Mouse (Mus musculus) ovary, postnatal 10 days (tissue): ENCODE measurements around the gene Eif5a2.
"Not testable (repeated sequence)": the region's sequence is repeated elsewhere in the genome, so short reads cannot be mapped to it uniquely, and the experiment has no call there.

Experiments
- DNase-seq: peaks from one replicate; pipeline ENCODE4 v3.0.0; 2022; ENCODE audit warnings: low spot score

Eif5a2 gene

DNA sequence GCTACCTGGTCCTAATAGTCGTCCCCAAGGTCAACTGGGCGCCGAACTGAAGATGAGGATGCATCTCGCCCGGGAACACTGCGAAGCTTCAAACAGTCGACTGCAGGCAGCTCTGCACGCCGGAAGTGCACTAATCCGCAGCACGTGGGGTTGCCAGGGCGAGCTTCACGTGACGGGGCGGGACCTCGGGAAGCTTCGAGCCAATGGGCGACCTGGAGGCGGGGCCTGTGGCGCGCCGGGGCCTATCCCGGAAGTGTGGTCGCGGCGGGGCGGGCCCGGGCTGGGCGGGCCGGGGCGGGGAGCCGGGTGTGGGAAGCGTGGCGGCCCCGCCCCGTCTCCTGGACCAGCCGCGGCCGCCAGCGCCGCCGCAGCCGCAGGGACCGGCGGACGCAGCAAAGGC, at the start of gene Eif5a2:
Gene Eif5a2 (plus strand): TSS at position 283 of the 400 bp plus-strand sequence.
- peak; percentile 69 for DNase-seq

DNA sequence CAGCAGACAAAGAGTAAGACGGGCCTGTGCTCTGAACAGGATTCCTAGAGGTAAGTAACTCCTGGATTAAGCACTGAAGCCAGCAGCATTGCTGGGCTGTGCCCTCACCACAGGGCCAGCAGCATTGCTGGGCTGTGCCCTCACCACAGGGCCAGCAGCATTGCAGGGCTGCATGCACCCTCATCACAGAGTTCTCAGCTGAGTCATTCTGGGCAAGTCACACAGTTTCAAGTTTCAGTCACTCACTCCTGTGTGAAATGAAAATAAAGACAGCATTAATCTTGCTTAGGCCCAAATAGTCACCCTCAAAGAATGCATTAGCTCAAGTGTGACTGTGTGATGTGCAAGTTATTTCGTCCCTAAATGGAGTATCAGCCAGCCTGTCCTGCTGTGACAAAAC, 46.4 kb upstream of the Eif5a2 start:
- no peak for DNase-seq

DNA sequence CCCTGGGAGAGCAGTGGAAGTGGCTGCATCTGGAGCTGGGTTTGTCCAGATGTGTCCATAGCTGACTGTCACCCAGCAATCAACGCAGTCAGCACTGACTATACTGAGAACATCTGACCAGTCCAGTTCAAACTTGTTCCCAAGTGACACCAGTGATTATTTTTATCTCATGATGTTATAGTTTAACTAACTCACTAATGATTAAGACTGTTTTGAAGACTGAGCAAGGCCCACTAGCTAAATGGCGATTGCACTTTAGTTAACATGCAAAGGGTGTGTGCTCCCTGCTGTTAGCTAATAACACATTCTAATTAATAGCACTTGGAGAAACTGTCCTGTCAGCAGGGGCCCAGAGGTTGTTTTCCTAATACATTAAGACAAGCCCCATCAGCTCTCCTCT, 44.1 kb upstream of the Eif5a2 start:
- DNase-seq: no peak

DNA sequence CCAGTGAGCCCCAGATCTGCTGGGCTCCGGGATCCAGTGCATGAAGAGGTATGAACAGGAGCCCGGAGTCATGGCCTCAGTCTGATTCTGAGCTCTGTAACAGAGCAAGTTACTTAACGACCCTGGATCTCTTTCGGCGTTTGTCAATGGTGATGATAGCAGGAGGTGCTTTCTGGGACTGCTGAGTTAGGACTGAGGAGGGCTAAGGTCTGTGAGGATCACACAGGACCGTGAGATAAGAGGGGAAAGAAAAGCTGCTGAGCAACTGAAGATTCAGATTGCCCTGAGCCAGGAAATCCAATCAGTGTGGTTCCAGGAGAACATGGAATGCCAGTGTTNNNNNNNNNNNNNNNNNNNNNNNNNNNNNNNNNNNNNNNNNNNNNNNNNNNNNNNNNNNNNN, 40.7 kb upstream of the Eif5a2 start:
- DNase-seq: no peak

DNA sequence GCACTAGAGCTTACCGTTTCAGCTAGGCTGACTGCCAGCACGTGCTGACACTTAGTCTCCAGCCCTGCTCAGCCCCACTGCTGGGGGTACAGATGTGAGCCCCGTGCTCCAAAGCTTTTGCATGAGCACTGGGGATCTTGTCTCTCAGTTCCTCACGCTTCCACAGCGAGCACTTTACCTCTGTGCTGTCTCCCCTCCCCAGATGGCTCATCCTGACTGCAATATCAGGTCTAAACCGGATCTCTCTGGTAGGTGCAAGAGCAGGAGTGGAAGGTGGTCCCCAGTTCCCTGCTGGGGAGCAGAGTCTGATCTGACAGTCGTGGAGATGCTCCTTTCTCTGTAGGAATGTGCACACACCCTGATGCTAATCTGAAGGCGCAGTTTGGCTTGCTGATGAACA, 37.8 kb upstream of the Eif5a2 start:
- DNase-seq: no peak

DNA sequence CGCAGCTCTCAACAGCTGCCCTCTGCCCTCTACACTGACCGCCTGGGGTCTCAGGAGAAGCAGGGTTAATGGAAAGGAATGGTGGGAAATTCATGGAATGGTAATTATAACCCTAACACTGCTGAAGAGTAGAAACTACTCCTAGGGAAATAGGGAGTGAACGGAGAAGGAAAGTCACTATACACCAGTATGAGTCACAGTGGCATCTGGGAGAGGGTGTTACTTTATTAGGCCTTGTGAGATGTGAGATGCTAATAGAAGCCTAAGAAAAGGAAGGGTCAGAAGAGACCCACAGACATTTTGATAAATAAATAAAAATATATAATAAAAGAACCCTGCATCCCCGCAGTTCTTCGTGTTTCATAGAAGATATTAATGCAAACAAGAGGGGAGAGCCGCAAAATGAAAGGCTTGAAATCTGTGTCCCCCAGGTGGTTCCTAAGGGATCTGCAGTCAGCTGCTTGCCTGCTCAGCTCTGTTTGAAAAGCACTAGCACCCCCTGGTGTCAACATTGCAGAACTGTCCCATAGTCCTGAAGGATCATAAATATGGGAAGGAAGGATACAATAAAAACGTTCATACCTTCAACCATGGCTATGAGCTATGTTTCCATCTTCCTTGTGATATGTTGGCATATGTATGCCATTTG, 35.1 kb upstream of the Eif5a2 start:
- no peak for DNase-seq

DNA sequence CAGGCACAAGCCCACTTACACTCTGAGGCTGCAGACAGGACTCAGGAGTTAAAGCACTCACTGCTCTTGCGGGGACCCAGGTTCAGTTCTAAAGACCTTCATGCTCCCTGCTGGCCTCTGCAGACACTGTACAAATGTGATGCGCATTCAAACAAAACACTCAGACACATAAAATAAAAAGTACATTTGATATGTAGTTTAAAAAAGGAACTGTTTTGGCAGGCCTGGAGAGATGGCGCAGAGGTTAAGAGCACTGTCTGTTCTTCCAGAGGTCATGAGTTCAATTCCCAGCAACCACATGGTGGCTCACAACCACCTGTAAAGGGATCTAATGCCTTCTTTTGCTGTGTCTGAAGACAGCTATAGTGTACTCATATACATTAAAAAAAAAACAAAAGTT, 32.9 kb upstream of the Eif5a2 start:
- DNase-seq: no peak

DNA sequence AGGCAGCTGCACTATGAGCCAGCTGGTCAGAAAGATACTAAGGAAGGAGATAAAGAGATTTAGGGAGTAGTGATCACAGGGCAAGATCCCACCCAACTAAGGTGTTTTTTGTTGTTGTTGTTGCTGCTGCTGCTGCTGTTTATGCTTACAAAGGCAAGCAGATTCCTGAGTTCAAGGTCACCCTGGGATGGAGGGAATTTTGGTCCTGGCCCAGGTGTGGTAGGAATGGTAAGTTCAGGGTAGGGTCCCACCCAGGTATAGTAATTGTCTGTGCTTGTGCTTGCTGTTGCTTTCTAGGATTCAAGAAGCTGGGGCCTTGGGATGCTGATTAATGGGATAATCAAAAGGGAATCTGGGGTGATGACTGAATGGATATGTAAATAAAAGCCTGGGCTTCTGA, 32.1 kb upstream of the Eif5a2 start:
- DNase-seq: no peak

DNA sequence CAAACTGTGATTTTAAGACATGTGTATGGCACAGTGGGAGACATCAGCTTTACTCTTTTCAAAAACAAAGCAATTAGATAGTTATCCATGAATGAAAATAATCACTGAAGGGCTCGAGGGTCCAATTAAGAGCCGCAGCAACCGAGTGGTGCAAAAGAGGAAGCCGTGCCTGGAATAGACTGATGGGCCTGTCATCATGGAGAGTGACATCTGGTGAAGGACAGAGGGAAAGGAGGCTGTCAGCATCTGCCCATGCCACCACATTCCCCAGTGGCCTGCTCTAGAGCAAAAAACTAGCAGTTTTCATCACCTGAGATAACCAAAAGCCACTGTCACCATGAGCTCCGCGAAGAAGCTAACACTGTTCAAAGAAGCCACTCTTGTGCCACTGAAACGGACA, 25.6 kb upstream of the Eif5a2 start:
- DNase-seq: no peak

DNA sequence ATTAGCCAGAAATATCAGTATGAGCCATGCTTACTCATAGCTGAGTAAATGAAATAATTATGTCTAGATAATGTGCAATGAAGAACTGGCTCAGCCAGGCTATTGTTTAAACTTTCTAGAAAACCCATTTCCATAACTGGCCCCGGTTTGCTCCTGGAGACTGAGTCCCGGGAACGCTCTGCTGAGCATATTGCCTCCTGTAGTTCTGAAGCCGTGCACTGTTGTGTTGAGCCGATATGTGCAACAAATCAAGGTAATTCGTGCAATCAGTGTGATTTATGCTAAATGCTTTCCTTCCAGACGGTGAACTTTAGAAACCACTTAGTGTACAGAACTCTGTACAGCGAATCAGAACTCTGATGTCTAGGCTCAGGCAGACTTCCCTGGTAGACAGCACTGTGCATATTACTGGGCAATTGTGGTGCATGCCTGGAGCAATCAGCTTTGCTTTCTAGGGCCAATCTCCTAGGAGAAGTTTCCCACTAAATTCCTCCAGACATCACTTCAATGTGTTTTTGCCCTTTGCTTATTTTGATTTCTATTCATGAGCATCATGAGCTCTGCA, 19.8 kb upstream of the Eif5a2 start:
- DNase-seq: no peak

DNA sequence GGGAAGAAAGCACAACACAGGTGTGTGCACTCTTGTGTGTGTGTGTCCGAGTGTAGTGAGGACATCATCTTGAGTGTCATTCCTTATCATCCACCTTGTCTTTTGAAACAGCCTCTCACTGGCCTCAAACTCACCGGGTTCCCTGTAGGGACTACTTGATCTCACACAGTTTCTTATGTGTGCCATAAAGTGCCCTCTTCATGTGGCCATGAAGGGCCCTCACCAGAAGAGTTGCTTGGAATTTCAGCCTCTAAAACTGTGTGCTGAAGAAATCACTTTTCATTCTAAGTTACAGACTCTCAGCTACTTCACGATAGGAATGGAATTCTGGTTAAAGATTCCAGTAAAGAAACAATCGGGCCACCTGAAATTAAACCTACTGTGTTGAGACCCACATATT, 14.1 kb upstream of the Eif5a2 start:
- no peak for DNase-seq

DNA sequence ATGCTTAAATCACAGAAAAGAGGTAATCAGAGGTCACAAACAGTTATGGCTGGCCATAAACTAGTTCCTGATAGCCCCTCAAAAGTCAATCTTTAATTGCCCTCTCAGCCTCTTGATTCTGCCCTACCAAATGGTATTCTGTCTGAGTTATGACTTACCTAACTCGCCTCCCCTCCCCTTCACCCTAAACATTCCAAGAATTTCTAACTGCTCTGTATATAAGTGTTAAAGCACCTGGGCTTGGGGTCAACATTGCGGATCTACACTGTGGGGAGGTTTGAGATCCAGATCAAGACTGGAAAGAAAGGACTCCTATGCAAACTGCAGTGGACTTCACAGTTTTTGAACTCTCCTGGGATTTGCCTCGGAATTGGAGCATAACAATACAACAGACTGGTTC, 12.9 kb upstream of the Eif5a2 start:
- DNase-seq: no peak

DNA sequence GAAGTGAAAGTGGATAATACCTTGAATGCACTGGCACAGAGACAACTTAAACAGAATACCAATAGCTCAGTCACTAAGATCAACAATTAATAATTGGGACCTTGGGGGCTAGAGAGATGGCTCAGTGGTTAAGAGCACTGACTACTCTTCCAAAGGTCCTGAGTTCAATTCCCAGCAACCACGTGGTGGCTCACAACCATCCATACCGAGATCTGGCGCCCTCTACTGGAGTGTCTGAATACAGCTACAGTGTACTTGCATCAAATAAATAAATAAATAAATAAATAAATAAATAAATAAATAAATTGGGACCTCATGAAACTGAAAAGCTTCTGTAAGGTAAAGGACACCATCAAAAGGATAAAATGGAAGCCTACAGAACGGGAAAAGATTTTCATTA, 8.2 kb upstream of the Eif5a2 start:
- DNase-seq: not testable (repeated sequence)

DNA sequence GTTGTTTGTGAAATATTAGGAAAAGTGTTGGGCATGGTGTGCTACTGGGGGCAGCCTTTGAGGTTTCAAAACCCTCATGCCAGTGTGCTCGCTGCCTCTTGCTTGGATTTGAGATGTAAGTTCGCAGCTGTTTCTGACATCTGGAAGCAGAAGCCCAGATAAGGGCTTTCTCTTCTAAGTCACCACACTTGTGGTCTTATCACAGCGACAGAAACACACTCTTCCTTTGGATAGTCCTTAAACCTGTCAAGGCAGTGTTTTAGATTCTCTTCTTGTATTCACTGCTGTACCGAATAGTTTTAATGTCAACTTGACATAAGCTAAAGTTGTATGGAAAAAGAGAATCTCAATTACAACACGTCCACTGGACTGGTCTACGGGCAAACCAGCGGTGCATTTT, 5.7 kb upstream of the Eif5a2 start:
- no peak for DNase-seq

DNA sequence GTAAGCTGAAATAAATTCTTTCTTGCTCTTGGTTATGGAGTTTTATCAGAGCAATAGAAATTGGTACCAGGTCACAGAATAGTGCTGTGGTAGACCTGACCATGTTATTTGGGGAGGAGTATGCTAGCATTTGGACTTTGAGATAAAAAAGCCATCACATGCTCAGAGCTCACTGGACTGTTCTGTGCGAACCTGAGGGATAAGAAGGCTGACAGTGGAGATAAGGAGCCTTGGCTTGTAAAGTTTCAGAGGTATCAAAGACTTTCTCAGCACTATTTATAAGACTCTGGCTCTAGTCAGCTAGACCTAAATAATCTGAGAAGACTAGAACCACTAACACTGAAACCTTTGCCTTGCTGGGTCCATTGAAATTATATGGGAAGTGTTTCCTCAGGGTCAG, 5.1 kb upstream of the Eif5a2 start:
- DNase-seq: no peak

DNA sequence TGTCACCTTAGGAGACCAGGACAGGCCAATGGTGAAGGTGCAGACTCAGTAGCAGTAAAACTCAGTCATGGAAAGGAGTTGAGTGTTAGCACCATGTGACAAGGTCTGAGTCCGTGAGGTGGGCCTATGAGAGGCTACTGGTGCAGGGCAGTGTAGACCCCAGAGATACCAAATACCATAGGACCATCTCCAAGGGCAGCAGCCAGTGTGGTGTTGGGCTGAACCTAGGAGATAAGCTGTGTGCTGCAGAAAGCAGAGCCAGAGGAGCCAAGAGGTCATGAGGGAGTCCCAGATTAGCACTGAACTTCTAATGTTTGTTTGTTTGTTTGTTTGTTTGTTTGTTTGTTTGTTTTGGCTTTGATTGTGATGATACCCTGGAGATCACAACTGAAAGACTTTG, 4.6 kb upstream of the Eif5a2 start:
- no peak for DNase-seq

DNA sequence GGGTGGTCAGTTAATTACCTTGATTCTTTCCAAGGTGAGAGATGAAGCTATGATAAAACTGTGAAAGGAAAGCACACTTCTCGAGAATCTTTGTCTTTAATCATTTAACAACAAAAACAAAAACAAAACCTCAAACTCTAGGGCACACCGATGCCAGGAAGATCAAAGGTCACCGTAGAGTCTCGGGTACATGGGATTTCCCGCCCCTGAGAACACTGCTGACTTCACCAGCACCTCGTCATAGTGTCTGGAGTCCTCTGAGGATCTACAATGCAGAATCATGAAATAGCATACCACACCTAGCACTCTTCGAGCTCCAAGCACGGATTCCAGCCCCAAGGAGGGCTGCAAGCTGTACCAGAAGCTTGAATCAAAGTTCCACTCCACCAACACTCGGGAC, 565 bp upstream of the Eif5a2 start:
- DNase-seq: no peak

DNA sequence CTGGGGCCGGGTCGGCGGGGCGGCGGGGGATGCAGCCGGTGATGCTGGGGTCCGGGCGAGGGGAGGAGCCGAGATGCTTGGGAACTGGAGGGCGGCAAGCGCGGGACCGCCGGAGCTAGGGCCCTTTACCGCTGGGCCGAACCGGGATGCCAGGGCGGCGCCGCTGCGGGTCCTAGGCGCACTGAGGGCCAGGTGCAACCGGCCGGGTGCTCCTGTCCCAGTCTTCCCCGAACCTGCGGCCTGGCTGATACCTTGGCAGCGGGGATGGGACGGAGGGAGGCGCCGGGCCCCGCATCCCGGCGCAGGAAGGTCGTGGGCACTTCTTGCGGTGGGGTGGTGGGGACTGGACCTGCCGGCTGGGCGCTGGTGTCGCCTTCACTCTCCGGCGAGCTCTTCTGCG, 346 bp downstream of the Eif5a2 start:
- DNase-seq: peak; percentile 6

DNA sequence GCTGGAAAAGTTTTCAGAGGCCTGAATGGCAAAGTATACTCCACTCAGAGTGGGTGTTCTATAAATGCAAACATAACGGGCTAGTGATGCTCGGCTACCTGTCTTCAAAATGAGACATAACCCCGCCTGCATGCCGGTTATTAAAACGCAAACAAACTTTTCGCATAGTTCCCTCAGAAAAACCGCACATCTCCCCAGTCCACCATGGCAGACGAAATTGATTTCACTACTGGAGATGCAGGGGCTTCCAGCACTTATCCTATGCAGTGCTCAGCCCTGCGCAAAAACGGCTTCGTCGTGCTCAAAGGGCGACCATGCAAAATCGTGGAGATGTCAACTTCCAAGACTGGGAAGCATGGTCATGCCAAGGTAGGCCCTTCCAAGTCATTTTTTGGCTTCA, 772 bp downstream of the Eif5a2 start:
- no peak for DNase-seq

DNA sequence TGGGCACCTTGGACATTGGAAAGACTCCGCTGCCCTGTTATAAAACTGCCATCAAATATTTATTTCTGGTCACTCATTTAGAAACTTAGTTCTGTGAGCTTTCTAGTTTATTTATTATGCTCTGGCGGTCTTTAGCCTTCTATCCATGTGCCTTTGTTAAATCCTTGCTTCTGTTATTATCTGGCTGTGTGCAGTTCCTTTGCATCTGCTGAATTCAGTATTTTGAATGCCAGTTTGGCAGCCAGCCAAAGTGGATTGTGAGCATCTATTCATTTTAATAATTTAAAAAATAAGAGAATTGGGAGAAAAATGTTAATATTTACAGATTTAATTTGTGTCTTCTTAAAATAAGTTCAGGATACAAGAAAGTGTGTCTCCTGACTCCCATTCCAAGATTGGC, 3.1 kb downstream of the Eif5a2 start:
- no peak for DNase-seq

DNA sequence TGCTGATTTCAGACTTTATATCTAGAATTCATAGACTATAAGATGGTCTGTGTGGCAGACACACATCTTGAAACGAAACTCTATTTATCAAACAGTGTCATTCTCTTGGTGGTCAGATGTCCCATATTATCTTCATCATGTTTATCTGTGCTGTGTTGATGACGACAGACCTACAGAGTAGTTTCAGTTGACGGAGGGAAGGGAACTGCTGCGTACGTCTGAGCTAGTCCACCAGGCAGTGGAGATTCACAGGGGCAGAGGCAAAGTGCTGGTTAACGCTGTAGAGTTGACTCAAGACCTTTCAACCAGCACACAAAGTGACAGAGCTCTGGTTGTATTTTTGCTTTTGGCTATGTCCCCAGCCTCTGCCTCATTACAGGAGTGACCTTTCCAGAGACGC, 13.8 kb downstream of the Eif5a2 start:
- no peak for DNase-seq

DNA sequence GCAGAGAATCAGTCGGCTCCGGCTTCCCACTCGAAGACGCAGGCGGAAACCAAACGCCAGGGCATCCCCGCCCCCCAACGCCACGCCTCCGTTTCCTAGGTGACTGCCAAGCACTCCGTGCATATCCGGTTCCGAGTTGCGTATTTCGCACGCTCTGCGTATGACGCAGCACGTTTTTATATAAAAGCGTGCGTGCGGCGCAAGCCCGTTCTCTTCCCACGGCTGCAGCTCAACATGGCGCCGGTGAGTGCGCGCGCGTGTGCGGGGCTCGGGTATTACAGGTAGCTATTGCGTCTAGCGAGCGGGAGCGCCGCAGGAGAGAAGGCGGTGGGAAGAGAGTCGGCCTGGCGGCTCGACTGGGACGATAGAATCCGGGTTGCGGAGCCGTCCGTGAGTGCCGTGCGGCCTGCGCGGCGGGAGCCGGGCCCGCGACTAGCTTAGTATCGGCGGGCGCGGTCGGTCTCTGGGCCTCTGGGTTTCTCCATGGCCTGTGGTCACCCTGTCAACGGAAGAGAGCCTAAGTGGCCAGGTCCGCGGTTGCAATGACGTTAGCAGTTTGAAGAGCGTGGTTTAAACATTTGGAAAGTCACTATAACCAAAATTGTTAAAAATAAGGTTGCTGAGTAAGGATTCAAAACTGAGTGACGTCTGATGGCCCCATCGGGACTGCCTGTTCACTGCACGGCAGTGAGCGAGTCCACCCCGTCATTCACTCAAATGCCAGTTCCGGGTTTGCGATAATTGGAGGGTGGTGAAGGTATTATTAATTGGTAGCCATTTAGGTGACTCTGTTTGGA, 24.4 kb downstream of the Eif5a2 start, which contains the start of gene Rpl22l1:
Gene Rpl22l1 (plus strand): TSS at position 136 of the 797 bp plus-strand sequence.
- peak; percentile 94 for DNase-seq

DNA sequence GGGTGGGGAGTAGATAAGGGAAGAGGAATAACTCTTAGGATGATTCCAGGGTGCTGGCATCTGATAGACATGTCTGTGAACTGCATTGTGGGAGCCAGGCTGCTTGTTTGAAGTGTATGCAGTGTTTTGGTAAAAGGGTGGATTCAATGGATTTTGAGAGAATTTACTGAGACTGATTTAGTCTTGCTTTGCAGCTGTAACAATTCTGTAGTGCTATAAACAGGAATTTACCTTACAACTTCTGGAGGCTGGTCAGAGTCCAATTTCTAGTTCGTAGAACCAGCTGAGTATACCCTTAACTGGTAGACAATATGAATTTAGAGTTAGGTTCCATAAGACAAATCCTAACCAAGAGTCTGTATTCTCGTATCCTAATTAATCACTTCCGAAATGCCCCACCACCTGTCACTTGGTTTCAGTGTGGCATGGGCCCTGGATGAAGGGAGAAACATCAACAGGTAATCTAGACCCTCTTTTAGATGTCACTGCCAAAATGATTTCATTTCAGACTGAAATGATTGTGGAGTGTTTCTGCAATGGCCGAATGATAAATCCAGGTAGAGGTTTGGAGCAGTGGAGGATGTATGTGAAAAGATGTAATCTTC, 27.1 kb downstream of the Eif5a2 start:
- DNase-seq: no peak
